Mouse (Mus musculus): ENCODE data around the gene Fam114a2.

Gene Fam114a2

DNA sequence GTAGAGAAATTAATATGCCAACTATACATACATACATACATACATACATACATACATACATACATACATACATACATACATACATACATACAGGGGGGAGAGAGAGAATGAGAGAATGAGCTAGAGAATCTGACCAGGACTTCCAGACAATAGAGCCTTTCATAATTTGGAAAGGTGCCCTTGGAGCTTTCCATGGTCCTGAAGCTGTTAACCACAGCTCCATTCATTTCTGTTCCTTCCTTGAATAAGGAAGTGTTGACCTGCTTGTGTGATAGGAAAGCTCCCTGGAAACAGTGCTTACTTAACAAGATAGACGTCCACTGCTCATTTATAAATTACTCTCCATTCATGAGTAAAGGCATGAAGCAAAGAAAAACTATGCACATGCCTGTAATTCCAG, 84.3 kb downstream of the Fam114a2 start:
- DNase-seq (ENCODE audit: low spot score in 2 of 2): no peak
